ENCODE assay signal across 24 mouse cellular contexts in the genomic region with DNA sequence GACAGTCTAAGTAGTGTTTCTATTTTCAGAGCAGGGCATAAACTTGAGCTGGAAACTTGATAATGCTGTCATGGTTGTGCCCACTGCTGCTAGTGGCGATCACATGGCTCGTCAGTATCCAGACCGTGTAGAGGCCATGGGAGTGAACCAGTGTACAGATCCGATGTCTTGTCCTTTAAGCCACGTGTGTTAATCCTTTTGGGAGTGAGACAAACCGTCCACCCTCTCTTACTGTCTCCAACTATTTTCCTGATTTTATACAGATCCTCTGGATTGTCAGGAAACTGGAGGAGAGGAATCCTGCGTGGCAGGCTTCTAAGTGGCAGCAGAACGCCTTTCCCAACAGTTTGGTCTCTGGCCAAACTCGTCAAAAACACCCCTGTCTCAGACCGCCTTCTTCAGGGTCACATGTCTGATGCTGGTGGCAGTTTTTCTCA. TPM values are rescaled to one million over a fixed set of nuclear protein-coding genes. Genes with fewer than 3 reads are reported as not detected.
DNase-seq lines count a peak whose midpoint lies in the region; ATAC-seq lines count a peak whose summit lies in the region.
"Had no signal": no experiment of that assay in that cellular context is flagged by ENCODE, and none has a peak within 500 bp of the region (broad histone marks: within the 10 kb centered on the region; RNA-seq: fewer than 3 reads in every experiment).

No protein-coding gene starts in this region.

- H3K9me3 ChIP-seq in midbrain, embryonic 11.5 days (ENCODE audit: control insufficient read depth, low read length): no peaks in the 10 kb centered on the region
- no peaks in the 10 kb centered on the region for H3K9me3 ChIP-seq in midbrain, embryonic 10.5 days (replicated peaks)
- H3K9me3 ChIP-seq in heart, embryonic 15.5 days (replicated peaks): no peaks in the 10 kb centered on the region
- H3K9me3 ChIP-seq: embryonic facial prominence, embryonic 15.5 days; hindbrain, embryonic 12.5 days; intestine, embryonic 15.5 days; liver, embryonic 13.5 days had no signal

- no peaks in the 10 kb centered on the region for H3K36me3 ChIP-seq in midbrain, embryonic 11.5 days (ENCODE audit: control insufficient read depth, insufficient read depth, low read length)
- H3K36me3 ChIP-seq in midbrain, embryonic 10.5 days: no peaks in the 10 kb centered on the region
- no peaks in the 10 kb centered on the region for H3K36me3 ChIP-seq in heart, embryonic 15.5 days
- H3K36me3 ChIP-seq: embryonic facial prominence, embryonic 15.5 days; hindbrain, embryonic 12.5 days; intestine, embryonic 15.5 days; liver, embryonic 13.5 days had no signal

- no peak overlapping the region for H3K27ac ChIP-seq in midbrain, embryonic 11.5 days (ENCODE audit: low read depth, low read length)
- H3K27ac ChIP-seq in midbrain, embryonic 10.5 days (replicated peaks): no peak overlapping the region
- peak overlapping the region; percentile 90 for H3K27ac ChIP-seq in heart, embryonic 15.5 days
- H3K27ac ChIP-seq: embryonic facial prominence, embryonic 15.5 days; hindbrain, embryonic 12.5 days; intestine, embryonic 15.5 days; left cerebral cortex, adult 2 months; liver, embryonic 13.5 days; macrophage had no signal

- WGBS in midbrain, embryonic 11.5 days: 83% methylated on average over 10 of the region's 10 CpGs
- 83% methylated on average over 10 of the region's 10 CpGs for WGBS in midbrain, embryonic 10.5 days
- WGBS in heart, embryonic 15.5 days: 26% methylated on average over 10 of the region's 10 CpGs

- intact Hi-C loops in gastrocnemius, postnatal 14 days (cut with DNase I; ENCODE audit: low total_unique reads): no loop called here

- no peak overlapping the region for H3K9ac ChIP-seq in midbrain, embryonic 11.5 days (ENCODE audit: low read length)
- no peak overlapping the region for H3K9ac ChIP-seq in heart, embryonic 15.5 days
- H3K9ac ChIP-seq: embryonic facial prominence, embryonic 15.5 days; hindbrain, embryonic 12.5 days; intestine, embryonic 15.5 days; liver, embryonic 13.5 days had no signal

- DNase-seq in gastrocnemius, postnatal 14 days: peak; percentile 37
- no peak for DNase-seq in gastrocnemius, postnatal 4 days (ENCODE audit: low spot score in 2 of 2)
- DNase-seq in midbrain, embryonic 11.5 days (ENCODE audit: low spot score, missing footprints): peak; percentile 37
- DNase-seq in midbrain, embryonic 10.5 days (ENCODE audit: low spot score): no peak
- no peak for DNase-seq in frontal cortex, postnatal 10 days (ENCODE audit: low spot score in 2 of 2)
- DNase-seq in urinary bladder, postnatal 4 days (ENCODE audit: low spot score in 2 of 2): no peak
- no peak for DNase-seq in yolk sac, embryonic 10.5 days (ENCODE audit: low spot score)
- DNase-seq: B cell, adult 2 months; cerebellum, adult 11 months; liver, embryonic 13.5 days; midbrain, embryonic 14.5 days; thymus, postnatal 4 days had no signal

- peaks cover 7% of the 10 kb centered on the region for H3K4me1 ChIP-seq in midbrain, embryonic 11.5 days (ENCODE audit: control insufficient read depth, insufficient read depth, low read length)
- peaks cover 18% of the 10 kb centered on the region for H3K4me1 ChIP-seq in midbrain, embryonic 10.5 days
- peaks cover 20% of the 10 kb centered on the region for H3K4me1 ChIP-seq in heart, embryonic 15.5 days (replicated peaks)

- ATAC-seq in midbrain, embryonic 11.5 days (ENCODE audit: low FRiP score): no peak
- ATAC-seq in heart, embryonic 15.5 days (replicated peaks; ENCODE audit: insufficient number of reproducible peaks, insufficient read depth, low FRiP score, low read depth): peak; percentile 89
- ATAC-seq: intestine, embryonic 15.5 days had no signal

- H3K27me3 ChIP-seq in midbrain, embryonic 11.5 days (ENCODE audit: control insufficient read depth, insufficient read depth, low read length): no peaks in the 10 kb centered on the region
- H3K27me3 ChIP-seq in midbrain, embryonic 10.5 days (ENCODE audit: low read depth, poor library complexity, severe bottlenecking): no peaks in the 10 kb centered on the region
- H3K27me3 ChIP-seq in heart, embryonic 15.5 days: no peaks in the 10 kb centered on the region
- H3K27me3 ChIP-seq: embryonic facial prominence, embryonic 15.5 days; hindbrain, embryonic 12.5 days; intestine, embryonic 15.5 days; liver, embryonic 13.5 days had no signal

- no peak overlapping the region for H3K4me3 ChIP-seq in midbrain, embryonic 11.5 days (ENCODE audit: low read depth, low read length)
- no peak overlapping the region for H3K4me3 ChIP-seq in midbrain, embryonic 10.5 days
- no peak overlapping the region for H3K4me3 ChIP-seq in heart, embryonic 15.5 days
- H3K4me3 ChIP-seq: embryonic facial prominence, embryonic 15.5 days; hindbrain, embryonic 12.5 days; intestine, embryonic 15.5 days; left cerebral cortex, adult 2 months; liver, embryonic 13.5 days had no signal

- H3K4me2 ChIP-seq in midbrain, embryonic 11.5 days: no peak overlapping the region
- H3K4me2 ChIP-seq in heart, embryonic 15.5 days: peak overlapping the region; percentile 29
- H3K4me2 ChIP-seq: embryonic facial prominence, embryonic 15.5 days; hindbrain, embryonic 12.5 days; intestine, embryonic 15.5 days; liver, embryonic 13.5 days had no signal

RNA-seq across cellular contexts. Expression of gene Asb8, which starts 16.2 kb away (rescaled TPM):
- total RNA-seq in gastrocnemius, postnatal 14 days (2021): 100 to 1,000 TPM; 146 to 157 TPM
- total RNA-seq in gastrocnemius, postnatal 4 days (2021): 100 to 1,000 TPM; 148 to 174 TPM
- 44.4 and 49.4 TPM in 2 replicates for polyA plus RNA-seq in midbrain, embryonic 11.5 days (2014; fragmentation: Nextera tagmentation; extraction: Ambion mirVana)
- 41.7 and 47.2 TPM in 2 replicates for polyA plus RNA-seq in midbrain, embryonic 10.5 days (2016; fragmentation: Nextera tagmentation; extraction: Ambion mirVana)
- 77.6 and 78.1 TPM in 2 replicates for polyA plus RNA-seq in heart, embryonic 15.5 days (2015; fragmentation: Nextera tagmentation; extraction: Ambion mirVana)

RNA-seq across cellular contexts. Expression of gene Ccdc184, which starts 17.8 kb away (rescaled TPM):
- total RNA-seq in gastrocnemius, postnatal 14 days (2021): not detected
- total RNA-seq in gastrocnemius, postnatal 4 days (2021): not detected
- 12.7 TPM in 2 replicates for polyA plus RNA-seq in midbrain, embryonic 11.5 days (2014; fragmentation: Nextera tagmentation; extraction: Ambion mirVana)
- 7.3 and 11.2 TPM in 2 replicates for polyA plus RNA-seq in midbrain, embryonic 10.5 days (2016; fragmentation: Nextera tagmentation; extraction: Ambion mirVana)
- 1.6 and 1.7 TPM in 2 replicates for polyA plus RNA-seq in heart, embryonic 15.5 days (2015; fragmentation: Nextera tagmentation; extraction: Ambion mirVana)
- polyA plus RNA-seq: macrophage had no signal

RNA-seq across cellular contexts. Expression of gene Olfr288, which starts 46.2 kb away (rescaled TPM):
- not detected for total RNA-seq in gastrocnemius, postnatal 14 days (2021)
- total RNA-seq in gastrocnemius, postnatal 4 days (2021): not detected
- polyA plus RNA-seq in midbrain, embryonic 11.5 days (2014; fragmentation: Nextera tagmentation; extraction: Ambion mirVana): not detected in 2 replicates
- polyA plus RNA-seq in midbrain, embryonic 10.5 days (2016; fragmentation: Nextera tagmentation; extraction: Ambion mirVana): not detected in 2 replicates
- not detected in 2 replicates for polyA plus RNA-seq in heart, embryonic 15.5 days (2015; fragmentation: Nextera tagmentation; extraction: Ambion mirVana)
- total RNA-seq: adrenal gland, adult 18-20 months; ES-E14; left cerebral cortex, adult 2 months had no signal
- polyA plus RNA-seq: embryonic facial prominence, embryonic 15.5 days; forebrain, embryonic 11.5 days; hindbrain, embryonic 12.5 days; intestine, embryonic 15.5 days; large intestine, adult 2 months; limb, embryonic 11.5 days; liver, embryonic 13.5 days; macrophage; midbrain, embryonic 14.5 days; neural tube, embryonic 11.5 days had no signal

RNA-seq across cellular contexts. Expression of gene Senp1, which starts 55.6 kb away (rescaled TPM):
- 1 to 10 TPM; 6.8 to 7.0 TPM for total RNA-seq in gastrocnemius, postnatal 14 days (2021)
- total RNA-seq in gastrocnemius, postnatal 4 days (2021): 10 to 100 TPM; 17.7 to 21.7 TPM
- polyA plus RNA-seq in midbrain, embryonic 11.5 days (2014; fragmentation: Nextera tagmentation; extraction: Ambion mirVana): 46.2 and 47.6 TPM in 2 replicates
- polyA plus RNA-seq in midbrain, embryonic 10.5 days (2016; fragmentation: Nextera tagmentation; extraction: Ambion mirVana): 46.2 and 47.3 TPM in 2 replicates
- polyA plus RNA-seq in heart, embryonic 15.5 days (2015; fragmentation: Nextera tagmentation; extraction: Ambion mirVana): 16.7 and 19.0 TPM in 2 replicates

RNA-seq across cellular contexts. Expression of gene Pfkm, which starts 56.8 kb away (rescaled TPM):
- total RNA-seq in gastrocnemius, postnatal 14 days (2021): 1,000 to 10,000 TPM; 1,399 to 1,520 TPM
- total RNA-seq in gastrocnemius, postnatal 4 days (2021): 100 to 1,000 TPM; 776 to 786 TPM
- 36.3 TPM in 2 replicates for polyA plus RNA-seq in midbrain, embryonic 11.5 days (2014; fragmentation: Nextera tagmentation; extraction: Ambion mirVana)
- polyA plus RNA-seq in midbrain, embryonic 10.5 days (2016; fragmentation: Nextera tagmentation; extraction: Ambion mirVana): 36.3 and 43.1 TPM in 2 replicates
- polyA plus RNA-seq in heart, embryonic 15.5 days (2015; fragmentation: Nextera tagmentation; extraction: Ambion mirVana): 119 and 127 TPM in 2 replicates

Comparison
In these comparisons a context has a peak if more than half of its experiments do, and no peak if none do; other contexts are left out.
1. DNase-seq: peak in gastrocnemius, postnatal 14 days (single experiment) and midbrain, embryonic 11.5 days (single experiment); none in gastrocnemius, postnatal 4 days (0 of 2), midbrain, embryonic 10.5 days (single experiment), frontal cortex, postnatal 10 days (0 of 2), urinary bladder, postnatal 4 days (0 of 2) and yolk sac, embryonic 10.5 days (single experiment).